Mouse (Mus musculus) left cerebral cortex, postnatal 25 days (tissue): ENCODE measurements around the gene Epha7. TPM values are rescaled to one million over a fixed set of nuclear protein-coding genes. Genes with fewer than 3 reads are reported as not detected.
A peak's percentile ranks its signal among the peaks of the same experiment; 100 is the strongest.

Source experiments
- DNase-seq, 2 experiments: peaks; one replicate each; pipeline ENCODE4 v3.0.0; 2022; ENCODE audit warnings: low spot score in 2 of 2, mixed read lengths in 1 of 2
- intact Hi-C: fragments of 180-260 bp; cut with DNase I; formaldehyde crosslinking; loops from one replicate; pipeline ENCODE4 v1.15.1; 2025
- total RNA-seq, 2 experiments: library from RNA; stranded (reverse); gene quantifications; 2 replicates each; pipeline ENCODE4 v1.2.3; 2021

The Epha7 gene
- total RNA-seq, 2 experiments from 2014 or later: 79.3 to 81.7 TPM

GRCm38 (mm10) chr4:28890102-28890501 is 77.2 kb downstream of the Epha7 start:
- intact Hi-C loops: no loop called here
- DNase-seq: no peak

- intact Hi-C loops: no loop called here
- peak; percentile 69 to 92 for DNase-seq
Observed at GRCm38 (mm10) chr4:28895480-28895879, 82.5 kb downstream of the Epha7 start.

GRCm38 (mm10) chr4:28899373-28899772 is 86.4 kb downstream of the Epha7 start:
- intact Hi-C loops: no loop called here
- DNase-seq: no peak

- intact Hi-C loops: no loop called here
- no peak for DNase-seq
Observed at GRCm38 (mm10) chr4:28899783-28900182, 86.9 kb downstream of the Epha7 start.

- intact Hi-C loops: no loop called here
- peak in 1 of 2 experiments; percentile 24 for DNase-seq
Observed at GRCm38 (mm10) chr4:28901496-28901895, 88.6 kb downstream of the Epha7 start.

- intact Hi-C loops: no loop called here
Observed at GRCm38 (mm10) chr4:28902004-28902704, 89.2 kb downstream of the Epha7 start.

GRCm38 (mm10) chr4:28906985-28907384 is 94.1 kb downstream of the Epha7 start:
- intact Hi-C loops: no loop called here
- DNase-seq: no peak

More at GRCm38 (mm10) chr4:28902004-28902704, 89.2 kb downstream of the Epha7 start:
- DNase-seq: no peak

GRCm38 (mm10) chr4:28910127-28910526 is 97.2 kb downstream of the Epha7 start:
- peak in 1 of 2 experiments; percentile 13 for DNase-seq
- intact Hi-C loops: no loop called here

- DNase-seq: no peak
- intact Hi-C loops: no loop called here
Observed at GRCm38 (mm10) chr4:28912028-28912427, 99.1 kb downstream of the Epha7 start.

GRCm38 (mm10) chr4:28913613-28914012 is 100.7 kb downstream of the Epha7 start:
- DNase-seq: peak in 1 of 2 experiments; percentile 17

GRCm38 (mm10) chr4:28920645-28921044 is 107.7 kb downstream of the Epha7 start:
- intact Hi-C loops: no loop called here
- DNase-seq: no peak

More at GRCm38 (mm10) chr4:28913613-28914012, 100.7 kb downstream of the Epha7 start:
- intact Hi-C loops: no loop called here

GRCm38 (mm10) chr4:28926072-28926471 is 113.1 kb downstream of the Epha7 start:
- intact Hi-C loops: no loop called here
- no peak for DNase-seq

- intact Hi-C loops: no loop called here
- DNase-seq: no peak
Observed at GRCm38 (mm10) chr4:28933431-28933830, 120.5 kb downstream of the Epha7 start.

- intact Hi-C loops: no loop called here
Observed at GRCm38 (mm10) chr4:28934802-28935201, 121.9 kb downstream of the Epha7 start.

GRCm38 (mm10) chr4:28935567-28935966 is 122.6 kb downstream of the Epha7 start:
- DNase-seq: peak; percentile 16 to 39
- intact Hi-C loops: no loop called here

More at GRCm38 (mm10) chr4:28934802-28935201, 121.9 kb downstream of the Epha7 start:
- no peak for DNase-seq

GRCm38 (mm10) chr4:28940710-28941109 is 127.8 kb downstream of the Epha7 start:
- no peak for DNase-seq

GRCm38 (mm10) chr4:28944237-28944636 is 131.3 kb downstream of the Epha7 start:
- no peak for DNase-seq
- intact Hi-C loops: no loop called here

More at GRCm38 (mm10) chr4:28940710-28941109, 127.8 kb downstream of the Epha7 start:
- intact Hi-C loops: no loop called here

GRCm38 (mm10) chr4:28960889-28961560 is 148.1 kb downstream of the Epha7 start:
- no peak for DNase-seq
- intact Hi-C loops: no loop called here

- DNase-seq: no peak
Observed at GRCm38 (mm10) chr4:28967584-28968315, 154.8 kb downstream of the Epha7 start.

More at GRCm38 (mm10) chr4:28967584-28968315, 154.8 kb downstream of the Epha7 start:
- intact Hi-C loops: no loop called here
